In the genomic region with DNA sequence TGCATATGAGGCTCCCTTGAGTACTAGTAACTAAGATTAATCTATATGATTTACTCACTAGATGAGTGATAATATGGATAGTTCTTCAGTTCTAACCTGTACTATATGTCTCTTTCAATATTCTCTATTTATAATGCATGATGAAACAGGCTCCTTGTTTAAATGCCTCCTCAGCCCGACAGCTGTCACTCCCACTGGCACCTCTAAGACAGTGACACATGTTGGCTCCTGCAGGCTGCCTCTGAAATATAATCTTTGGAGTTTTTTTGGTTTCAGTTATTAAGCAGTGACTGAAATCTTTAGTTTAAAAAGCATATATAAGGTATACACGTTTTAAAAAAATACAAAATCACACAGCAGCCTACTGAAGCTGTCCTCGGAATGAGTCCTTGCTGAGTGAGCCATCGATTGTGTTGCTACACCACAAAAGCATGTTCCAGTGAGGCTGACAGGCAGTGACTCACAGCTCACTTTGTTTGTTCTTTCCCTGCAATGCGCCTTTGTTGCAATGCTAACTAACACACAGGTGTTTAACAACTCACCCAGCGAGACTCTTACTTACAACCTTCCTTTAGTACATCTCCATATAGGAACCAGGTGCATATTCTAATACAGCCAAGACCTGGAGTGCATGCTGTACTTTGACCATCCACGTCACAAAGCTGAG, we compare ENCODE assay signal across 31 mouse cellular contexts. TPM values are rescaled to one million over a fixed set of nuclear protein-coding genes. Genes with fewer than 3 reads are reported as not detected.
A peak's percentile ranks its signal among the peaks of the same experiment; 100 is the strongest.
DNase-seq lines count a peak whose midpoint lies in the region; TF ChIP-seq lines count a peak whose summit lies in the region.
"Had no signal": no experiment of that assay in that cellular context is flagged by ENCODE, and none has a peak within 500 bp of the region (broad histone marks: within the 10 kb centered on the region; RNA-seq: fewer than 3 reads in every experiment).

No protein-coding gene starts in this region.

- TF ChIP-seq POLR2A in olfactory bulb, adult 2 months (IDR thresholded peaks at IDR 0.05; ENCODE audit: insufficient read depth, low read depth, low read length), result no peak

- peak overlapping the region; percentile 58 for H3K27ac ChIP-seq in layer of hippocampus, adult 2 months
- peak overlapping the region; percentile 57; the same call in 1 of the 2 replicates for H3K27ac ChIP-seq in olfactory bulb, adult 2 months (ENCODE audit: insufficient read depth, low read depth, low read length)
- no peak overlapping the region for H3K27ac ChIP-seq in heart, embryonic 10.5 days
- H3K27ac ChIP-seq: hindbrain, embryonic 14.5 days; limb, embryonic 10.5 days; limb, embryonic 15.5 days; liver, embryonic 14.5 days; neural tube, embryonic 15.5 days had no signal

- H3K4me1 ChIP-seq in olfactory bulb, adult 2 months (ENCODE audit: control insufficient read depth, insufficient read depth, low read length), result no peaks in the 10 kb centered on the region
- H3K4me1 ChIP-seq in heart, embryonic 10.5 days, result 0 out of 2 replicates have a peak, but pooled peaks cover 8% of the 10 kb centered on the region

- no peak overlapping the region for H3K4me3 ChIP-seq in layer of hippocampus, adult 2 months
- H3K4me3 ChIP-seq in olfactory bulb, adult 2 months (ENCODE audit: insufficient read depth, low read depth, low read length), result no peak overlapping the region
- no peak overlapping the region for H3K4me3 ChIP-seq in heart, embryonic 10.5 days
- H3K4me3 ChIP-seq: erythroblast, embryonic 14.5 days; heart, embryonic 12.5 days; limb, embryonic 10.5 days; limb, embryonic 15.5 days; neural tube, embryonic 15.5 days had no signal

- H3K36me3 ChIP-seq in heart, embryonic 10.5 days, result peaks cover 65% of the 10 kb centered on the region

- no peaks in the 10 kb centered on the region for H3K9me3 ChIP-seq in heart, embryonic 10.5 days
- H3K9me3 ChIP-seq: G1E; heart, embryonic 12.5 days; limb, embryonic 10.5 days; limb, embryonic 15.5 days; neural tube, embryonic 15.5 days had no signal

- DNase-seq in adrenal gland, adult 8-10 months, result peak; percentile 31
- no peak for DNase-seq in adrenal gland, postnatal 25 days
- DNase-seq in layer of hippocampus, adult 2 months (ENCODE audit: low spot score in 2 of 2), result no peak
- DNase-seq in layer of hippocampus, adult 8-10 months (ENCODE audit: low spot score in 2 of 2), result no peak
- DNase-seq in adrenal gland, postnatal 14 days, result peak; percentile 25
- no peak for DNase-seq in heart, embryonic 10.5 days (ENCODE audit: low spot score)
- DNase-seq: cerebellum, adult 2 months; cerebellum, postnatal 14 days; heart, adult 18-20 months; kidney, adult 11 months; kidney, postnatal 25 days; lung, embryonic 14.5 days; lung, postnatal 14 days; midbrain, embryonic 14.5 days; right cerebral cortex, postnatal 25 days had no signal

- no peaks in the 10 kb centered on the region for H3K27me3 ChIP-seq in heart, embryonic 10.5 days (ENCODE audit: insufficient read depth, poor library complexity, severe bottlenecking)
- H3K27me3 ChIP-seq: heart, embryonic 12.5 days; limb, embryonic 15.5 days; neural tube, embryonic 15.5 days; Patski had no signal

- WGBS in olfactory bulb, adult 2 months, result 61% methylated on average over 7 of the region's 7 CpGs
- 84% methylated on average over 7 of the region's 7 CpGs for WGBS in heart, embryonic 10.5 days

- no peak for TF ChIP-seq CTCF in layer of hippocampus, adult 2 months (conservative IDR thresholded peaks at IDR 0.05)
- no peak for TF ChIP-seq CTCF in olfactory bulb, adult 2 months (IDR thresholded peaks at IDR 0.05; ENCODE audit: insufficient read depth, low read depth, low read length)

RNA-seq across cellular contexts. Expression of a gene that starts 6.3 kb away (rescaled TPM):
- 10 to 100 TPM; 24.5 to 49.4 (median 38.0) TPM for total RNA-seq in adrenal gland, adult 8-10 months (2022)
- total RNA-seq in adrenal gland, postnatal 25 days (2021), result 36.5 and 55.1 TPM in 2 replicates
- 10 to 100 TPM; 17.1 to 18.1 TPM for total RNA-seq in layer of hippocampus, adult 2 months (2021)
- total RNA-seq in layer of hippocampus, adult 8-10 months (2022), result 10 to 100 TPM; 11.8 to 17.8 (median 15.4) TPM
- 29.7 and 30.5 TPM in 2 replicates for total RNA-seq in adrenal gland, postnatal 14 days (2021)
- not detected in 2 replicates for polyA plus RNA-seq in olfactory bulb, adult 2 months (2012; ENCODE audit: insufficient read depth, insufficient read length, low replicate concordance, missing spikeins)
- 29.8 and 32.8 TPM in 2 replicates for polyA plus RNA-seq in heart, embryonic 10.5 days (2016; fragmentation: Nextera tagmentation; extraction: Ambion mirVana)

RNA-seq across cellular contexts. Expression of a gene that starts 6.3 kb away (rescaled TPM):
- total RNA-seq in adrenal gland, adult 8-10 months (2022), result 1 to 10 TPM; 3.5 to 9.7 (median 6.9) TPM
- total RNA-seq in adrenal gland, postnatal 25 days (2021), result 8.3 and 8.4 TPM in 2 replicates
- 1 to 10 TPM; 3.9 to 4.2 TPM for total RNA-seq in layer of hippocampus, adult 2 months (2021)
- total RNA-seq in layer of hippocampus, adult 8-10 months (2022), result 1 to 10 TPM; 3.7 to 7.1 (median 5.4) TPM
- 5.2 and 7.8 TPM in 2 replicates for total RNA-seq in adrenal gland, postnatal 14 days (2021)
- not detected in 2 replicates for polyA plus RNA-seq in olfactory bulb, adult 2 months (2012; ENCODE audit: insufficient read depth, insufficient read length, low replicate concordance, missing spikeins)
- 3.2 TPM in 2 replicates for polyA plus RNA-seq in heart, embryonic 10.5 days (2016; fragmentation: Nextera tagmentation; extraction: Ambion mirVana)
- total RNA-seq: hematopoietic stem cell, adult 5-6 weeks had no signal
- polyA plus RNA-seq: erythroblast, embryonic 14.5 days had no signal

RNA-seq across cellular contexts. Expression of a gene that starts 11.8 kb away (rescaled TPM):
- total RNA-seq in adrenal gland, adult 8-10 months (2022), result 10 to 100 TPM; 47.7 to 55.8 (median 50.2) TPM
- total RNA-seq in adrenal gland, postnatal 25 days (2021), result 70.1 and 76.4 TPM in 2 replicates
- total RNA-seq in layer of hippocampus, adult 2 months (2021), result 10 to 100 TPM; 55.1 to 55.6 TPM
- total RNA-seq in layer of hippocampus, adult 8-10 months (2022), result 10 to 100 TPM; 51.9 to 58.2 (median 55.7) TPM
- total RNA-seq in adrenal gland, postnatal 14 days (2021), result 57.9 and 63.1 TPM in 2 replicates
- polyA plus RNA-seq in olfactory bulb, adult 2 months (2012; ENCODE audit: insufficient read depth, insufficient read length, low replicate concordance, missing spikeins), result not detected in 2 replicates
- polyA plus RNA-seq in heart, embryonic 10.5 days (2016; fragmentation: Nextera tagmentation; extraction: Ambion mirVana), result 18.9 and 33.3 TPM in 2 replicates

RNA-seq across cellular contexts. Expression of a gene that starts 29.0 kb away (rescaled TPM):
- 10 to 100 TPM in 2 of 4 experiments, 1 to 10 TPM in 2; 5.1 to 13.6 (median 9.7) TPM for total RNA-seq in adrenal gland, adult 8-10 months (2022)
- total RNA-seq in adrenal gland, postnatal 25 days (2021), result 8.7 and 9.6 TPM in 2 replicates
- total RNA-seq in layer of hippocampus, adult 2 months (2021), result 1 to 10 TPM; 8.8 to 9.1 TPM
- total RNA-seq in layer of hippocampus, adult 8-10 months (2022), result 10 to 100 TPM in 2 of 4 experiments, 1 to 10 TPM in 2; 9.0 to 17.7 (median 12.4) TPM
- total RNA-seq in adrenal gland, postnatal 14 days (2021), result 4.8 and 8.6 TPM in 2 replicates
- polyA plus RNA-seq in olfactory bulb, adult 2 months (2012; ENCODE audit: insufficient read depth, insufficient read length, low replicate concordance, missing spikeins), result not detected in 2 replicates
- 7.9 and 9.4 TPM in 2 replicates for polyA plus RNA-seq in heart, embryonic 10.5 days (2016; fragmentation: Nextera tagmentation; extraction: Ambion mirVana)

RNA-seq across cellular contexts. Expression of a gene that starts 29.3 kb away (rescaled TPM):
- not detected for total RNA-seq in adrenal gland, adult 8-10 months (2022)
- total RNA-seq in adrenal gland, postnatal 25 days (2021), result not detected in 2 replicates
- total RNA-seq in layer of hippocampus, adult 2 months (2021), result 1 to 10 TPM in 1 of 2 experiments, not detected in 1; 1.6 TPM
- 1 to 10 TPM in 1 of 4 experiments, not detected in 3; 1.7 TPM for total RNA-seq in layer of hippocampus, adult 8-10 months (2022)
- total RNA-seq in adrenal gland, postnatal 14 days (2021), result 0.67 TPM in 1 of 2 replicates, not detected in the other
- not detected in 2 replicates for polyA plus RNA-seq in olfactory bulb, adult 2 months (2012; ENCODE audit: insufficient read depth, insufficient read length, low replicate concordance, missing spikeins)
- polyA plus RNA-seq in heart, embryonic 10.5 days (2016; fragmentation: Nextera tagmentation; extraction: Ambion mirVana), result 0.92 TPM in 1 of 2 replicates, not detected in the other
- total RNA-seq: gastrocnemius, adult 8-10 months; heart, adult 18-20 months; hematopoietic stem cell, adult 5-6 weeks; layer of hippocampus, postnatal 25 days; monocyte, adult 5-6 weeks had no signal
- polyA plus RNA-seq: heart, embryonic 12.5 days; heart, postnatal 0 days; kidney, embryonic 14.5 days; limb, embryonic 15.5 days; lung, embryonic 14.5 days; neural tube, embryonic 15.5 days; Patski had no signal

Comparison
In these comparisons a context has a peak if more than half of its experiments do, and no peak if none do; other contexts are left out.
1. DNase-seq: peak in adrenal gland, adult 8-10 months (single experiment) and adrenal gland, postnatal 14 days (single experiment); none in adrenal gland, postnatal 25 days (single experiment), layer of hippocampus, adult 2 months (0 of 2), layer of hippocampus, adult 8-10 months (0 of 2) and heart, embryonic 10.5 days (single experiment).